Mouse (Mus musculus): ENCODE data around the gene Wdtc1. TPM values are rescaled to one million over a fixed set of nuclear protein-coding genes. Genes with fewer than 3 reads are reported as not detected.

Wdtc1 gene
- polyA plus RNA-seq, 1 experiment, result 30.5 TPM

DNA sequence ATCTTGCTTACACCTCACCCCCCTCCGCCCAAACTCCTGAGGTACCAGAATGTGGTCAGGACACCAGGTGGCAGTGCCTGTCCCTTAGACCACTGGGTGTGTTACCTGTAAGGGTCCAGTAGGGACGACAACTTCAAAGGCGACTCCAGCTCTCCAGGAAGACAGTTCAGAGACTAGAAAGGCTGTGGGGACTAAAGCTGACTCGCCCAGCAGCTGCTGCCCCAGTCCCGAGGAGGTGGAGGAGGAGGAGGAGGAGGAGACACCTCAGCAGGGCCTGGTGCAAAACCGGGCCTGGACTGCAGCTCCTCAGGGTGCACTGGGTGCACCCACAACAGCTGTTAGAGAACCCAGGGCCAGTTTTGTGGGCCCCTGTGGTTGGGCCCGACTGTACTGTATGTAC is 90.4 kb downstream of the Wdtc1 start, which contains the start of gene Sytl1:
Gene Sytl1 (minus strand): TSS at position 232 of the 400 bp plus-strand sequence.
- H3K4me1 ChIP-seq (ENCODE audit: control insufficient read depth, insufficient read depth, low read length), result no peaks in the 10 kb centered on the region
- no peak for TF ChIP-seq POLR2A (IDR thresholded peaks at IDR 0.05; ENCODE audit: borderline replicate concordance, low read depth, low read length)
- no peak within 1 kb of the TSS for H3K27ac ChIP-seq (ENCODE audit: insufficient read depth, low read depth, low read length)
- H3K4me3 ChIP-seq (ENCODE audit: insufficient read depth, low read length), result no peak within 1 kb of the TSS

DNA sequence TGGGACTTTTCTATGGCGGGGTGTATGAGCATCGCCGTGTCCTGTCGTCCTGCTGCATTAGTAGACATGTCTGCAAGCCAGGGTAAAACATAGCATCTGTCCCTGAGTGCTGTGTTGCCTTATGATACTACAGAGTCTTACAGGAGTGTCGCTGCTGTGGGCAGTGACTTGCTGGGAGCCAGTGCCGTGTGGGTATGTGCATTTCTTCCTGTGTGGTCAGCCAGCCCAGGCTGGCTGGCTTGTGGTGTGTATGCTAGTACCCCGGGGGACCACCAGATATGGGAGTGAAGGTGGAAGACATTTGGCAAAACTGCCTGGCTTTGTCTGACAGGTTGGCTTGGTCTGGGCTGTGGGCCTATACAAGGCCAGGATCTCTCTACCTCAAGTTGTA is 90.9 kb downstream of the Wdtc1 start:
- Histone ChIP-seq H3K4me3 (ENCODE audit: insufficient read depth, low read length) (no peak overlapping the region), H3K4me1 (ENCODE audit: control insufficient read depth, insufficient read depth, low read length) (no peaks in the 10 kb centered on the region), H3K27ac (ENCODE audit: insufficient read depth, low read depth, low read length) (no peak overlapping the region)
- no peak for TF ChIP-seq CTCF (IDR thresholded peaks at IDR 0.05; ENCODE audit: low read depth, low read length)
- no peak for TF ChIP-seq POLR2A (IDR thresholded peaks at IDR 0.05; ENCODE audit: borderline replicate concordance, low read depth, low read length)

DNA sequence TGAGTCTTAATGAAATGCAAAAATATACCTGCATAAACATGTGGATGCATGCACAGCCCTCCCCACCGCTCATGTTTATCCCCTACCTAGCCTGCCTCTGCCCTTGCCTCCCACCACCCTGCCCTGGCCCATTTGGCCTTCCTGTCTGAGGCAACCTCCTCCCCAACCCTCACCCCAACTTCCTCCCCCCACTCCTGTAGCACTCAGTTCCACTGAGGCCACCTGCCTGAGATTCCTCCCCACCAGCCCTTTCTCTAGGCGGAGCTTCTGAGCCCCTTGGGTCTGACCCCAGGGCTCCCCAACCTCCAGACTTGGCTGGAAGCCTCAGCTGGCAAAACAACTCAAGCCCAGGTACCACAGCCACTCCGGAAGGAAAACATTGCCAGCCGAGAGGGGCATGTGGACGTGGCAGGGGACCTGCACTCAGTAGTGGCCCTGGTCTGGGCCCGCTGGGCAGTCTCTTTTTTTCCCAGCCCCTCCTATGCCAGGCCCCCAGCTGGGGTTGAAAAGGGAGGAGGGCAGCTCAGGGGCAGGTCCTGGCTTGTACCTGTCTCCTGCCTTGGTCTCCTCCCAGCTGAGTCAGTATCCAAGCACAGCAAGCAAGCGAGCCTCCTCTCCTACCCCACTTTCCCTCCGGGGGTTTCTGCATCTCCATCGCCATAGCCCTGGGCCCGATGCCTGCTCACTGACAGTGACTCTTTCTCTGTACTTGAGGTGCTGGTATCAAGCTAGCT is 91.5 kb downstream of the Wdtc1 start:
- Histone ChIP-seq H3K4me3 (ENCODE audit: insufficient read depth, low read length) (no peak overlapping the region), H3K27ac (ENCODE audit: insufficient read depth, low read depth, low read length) (no peak overlapping the region), H3K4me1 (ENCODE audit: control insufficient read depth, insufficient read depth, low read length) (no peaks in the 10 kb centered on the region)
- no peak for TF ChIP-seq CTCF (IDR thresholded peaks at IDR 0.05; ENCODE audit: low read depth, low read length)
- no peak for TF ChIP-seq POLR2A (IDR thresholded peaks at IDR 0.05; ENCODE audit: borderline replicate concordance, low read depth, low read length)

DNA sequence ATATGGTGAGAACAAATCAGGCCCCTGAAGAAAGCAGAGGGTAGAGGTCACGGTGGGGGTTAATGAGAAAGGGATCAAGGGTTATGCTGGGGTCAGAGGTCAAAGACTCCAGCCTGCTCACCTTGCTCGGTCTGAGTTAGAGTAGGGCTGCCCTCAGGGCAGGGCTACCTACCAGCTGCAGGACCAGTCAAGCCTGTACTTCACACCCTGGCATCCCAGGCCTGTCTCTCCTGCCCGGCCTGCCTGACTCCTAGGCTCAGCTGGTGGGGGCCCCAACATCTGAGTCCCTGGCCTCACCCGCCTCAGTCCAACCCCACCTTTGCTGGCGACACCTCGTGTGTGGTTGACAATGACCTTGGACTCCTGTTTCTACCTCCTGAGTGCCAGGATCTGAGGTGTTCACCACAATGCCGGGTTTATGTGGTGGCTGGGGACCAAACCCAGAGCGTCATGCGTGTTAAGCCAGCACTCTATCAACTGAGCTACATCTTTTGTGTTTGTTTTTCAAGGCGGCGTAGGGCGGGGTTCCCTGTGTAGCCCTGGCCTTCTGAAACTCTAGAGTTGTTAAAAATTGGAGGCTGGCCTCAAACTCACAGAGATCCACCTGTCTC is 95.4 kb downstream of the Wdtc1 start:
- no peak overlapping the region for H3K4me3 ChIP-seq (ENCODE audit: insufficient read depth, low read length)
- H3K4me1 ChIP-seq (ENCODE audit: control insufficient read depth, insufficient read depth, low read length), result no peaks in the 10 kb centered on the region
- no peak for TF ChIP-seq POLR2A (IDR thresholded peaks at IDR 0.05; ENCODE audit: borderline replicate concordance, low read depth, low read length)
- no peak for TF ChIP-seq CTCF (IDR thresholded peaks at IDR 0.05; ENCODE audit: low read depth, low read length)
- H3K27ac ChIP-seq (ENCODE audit: insufficient read depth, low read depth, low read length), result no peak overlapping the region

DNA sequence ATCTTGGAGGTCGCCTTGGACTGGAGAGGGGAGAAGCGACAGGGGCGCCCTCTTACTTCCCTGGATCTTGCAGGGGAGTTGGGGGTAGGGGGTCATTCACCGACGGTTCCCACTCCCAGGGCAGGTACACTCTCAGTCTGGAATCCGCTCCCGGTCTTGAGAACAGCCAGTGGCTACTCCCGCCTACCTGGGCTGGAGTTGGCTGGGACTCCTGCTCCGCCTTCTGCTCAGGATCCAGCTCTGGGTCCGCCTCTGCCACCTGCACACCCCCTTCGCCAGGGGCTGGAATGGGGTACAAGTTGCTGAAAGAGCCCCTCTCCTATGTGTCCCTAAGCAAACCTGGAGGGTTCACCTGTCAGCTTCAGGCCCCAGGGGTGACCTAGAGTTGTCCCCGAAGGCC is 96.1 kb downstream of the Wdtc1 start:
- Histone ChIP-seq H3K4me3 (ENCODE audit: insufficient read depth, low read length) (no peak overlapping the region), H3K27ac (ENCODE audit: insufficient read depth, low read depth, low read length) (no peak overlapping the region), H3K4me1 (ENCODE audit: control insufficient read depth, insufficient read depth, low read length) (no peaks in the 10 kb centered on the region)
- no peak for TF ChIP-seq POLR2A (IDR thresholded peaks at IDR 0.05; ENCODE audit: borderline replicate concordance, low read depth, low read length)

DNA sequence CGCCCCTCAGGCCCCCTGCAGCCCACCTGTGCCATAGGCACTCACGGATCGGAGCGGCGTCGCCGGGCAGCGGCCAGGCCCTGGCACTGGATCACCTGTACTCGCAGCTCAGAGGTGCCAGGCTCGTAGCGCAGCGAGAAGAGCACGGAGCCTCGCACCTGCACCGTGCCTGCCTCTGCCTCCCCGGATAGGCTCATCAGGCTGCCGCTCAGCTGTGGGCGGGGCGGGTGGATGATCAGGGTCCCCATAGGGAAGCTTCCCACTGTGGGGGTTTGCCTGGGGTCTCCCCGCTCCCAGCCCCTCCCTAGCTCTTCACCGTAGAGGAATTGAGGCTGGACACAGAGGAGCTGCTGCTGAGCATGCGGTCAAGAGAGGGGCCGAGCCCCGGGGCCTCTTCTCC is 96.5 kb downstream of the Wdtc1 start:
- no peaks in the 10 kb centered on the region for H3K4me1 ChIP-seq (ENCODE audit: control insufficient read depth, insufficient read depth, low read length)
- H3K27ac ChIP-seq (ENCODE audit: insufficient read depth, low read depth, low read length), result no peak overlapping the region
- no peak overlapping the region for H3K4me3 ChIP-seq (ENCODE audit: insufficient read depth, low read length)
- no peak for TF ChIP-seq CTCF (IDR thresholded peaks at IDR 0.05; ENCODE audit: low read depth, low read length)
- TF ChIP-seq POLR2A (IDR thresholded peaks at IDR 0.05; ENCODE audit: borderline replicate concordance, low read depth, low read length), result no peak

DNA sequence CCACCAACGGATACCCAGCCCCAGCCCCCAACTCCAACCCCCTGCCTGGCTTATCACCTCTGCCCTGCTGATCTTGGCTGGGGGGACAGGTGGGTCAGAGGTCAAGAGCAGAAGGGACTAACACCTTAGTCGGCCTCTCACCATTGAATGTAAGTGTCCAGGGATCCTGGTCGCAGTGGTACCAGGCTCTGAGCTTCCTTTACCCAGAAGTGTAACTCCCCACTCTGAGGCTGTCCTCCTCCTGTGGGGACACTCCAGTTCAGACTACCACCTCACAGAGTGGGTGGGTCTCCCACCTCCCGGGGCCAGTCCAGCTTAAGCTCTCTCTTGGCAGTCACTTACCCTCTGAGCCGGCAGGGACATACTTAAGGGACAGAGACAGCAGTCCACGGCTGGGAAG is 97.9 kb downstream of the Wdtc1 start:
- Histone ChIP-seq H3K4me3 (ENCODE audit: insufficient read depth, low read length) (no peak overlapping the region), H3K27ac (ENCODE audit: insufficient read depth, low read depth, low read length) (no peak overlapping the region), H3K4me1 (ENCODE audit: control insufficient read depth, insufficient read depth, low read length) (no peaks in the 10 kb centered on the region)
- TF ChIP-seq CTCF (IDR thresholded peaks at IDR 0.05; ENCODE audit: low read depth, low read length) (no peak), POLR2A (IDR thresholded peaks at IDR 0.05; ENCODE audit: borderline replicate concordance, low read depth, low read length) (no peak)

DNA sequence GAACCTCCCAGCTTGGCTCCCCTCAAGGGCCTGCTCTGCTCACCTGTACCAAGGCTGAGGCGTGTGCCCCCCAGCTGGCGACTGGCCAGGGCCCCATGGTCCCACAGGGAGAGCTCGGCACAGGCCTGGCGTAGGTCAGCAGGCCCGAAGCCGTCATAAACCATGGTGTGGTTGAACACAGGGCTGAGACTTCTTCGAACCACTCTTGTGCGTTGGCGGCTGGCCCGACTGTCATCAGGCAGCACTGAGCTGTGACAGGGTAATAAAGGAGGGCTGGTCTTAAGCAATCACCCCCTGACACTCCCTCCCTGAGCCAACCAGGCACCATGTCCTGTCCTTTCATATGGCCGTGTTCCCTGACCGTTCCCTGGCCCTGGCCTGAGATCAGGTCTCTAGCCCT is 99.9 kb downstream of the Wdtc1 start:
- TF ChIP-seq CTCF (IDR thresholded peaks at IDR 0.05; ENCODE audit: low read depth, low read length) (no peak), POLR2A (IDR thresholded peaks at IDR 0.05; ENCODE audit: borderline replicate concordance, low read depth, low read length) (no peak)

DNA sequence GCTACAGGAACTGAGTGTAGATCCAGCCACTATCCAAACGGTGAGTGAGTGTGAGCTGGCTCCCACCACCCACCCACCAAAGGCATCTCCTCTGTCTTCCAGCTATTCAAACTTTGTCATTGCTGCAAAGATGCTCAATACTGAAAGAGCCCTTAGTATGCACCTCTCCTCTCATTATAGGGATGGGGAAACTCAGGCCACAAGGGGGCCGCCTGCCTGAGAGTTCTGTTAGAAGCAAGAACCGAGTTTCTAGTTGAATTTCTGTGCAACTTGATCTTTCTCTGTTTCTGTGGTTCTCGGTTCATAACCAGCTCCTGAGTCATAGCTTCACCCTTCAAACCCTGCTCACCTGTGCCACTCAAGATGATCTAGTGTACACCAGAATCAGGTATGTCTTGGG is 101.2 kb downstream of the Wdtc1 start:
- Histone ChIP-seq H3K27ac (ENCODE audit: insufficient read depth, low read depth, low read length) (no peak overlapping the region), H3K4me1 (ENCODE audit: control insufficient read depth, insufficient read depth, low read length) (no peaks in the 10 kb centered on the region), H3K4me3 (ENCODE audit: insufficient read depth, low read length) (no peak overlapping the region)
- TF ChIP-seq CTCF (IDR thresholded peaks at IDR 0.05; ENCODE audit: low read depth, low read length) (no peak), POLR2A (IDR thresholded peaks at IDR 0.05; ENCODE audit: borderline replicate concordance, low read depth, low read length) (no peak)

More for the DNA sequence above, 99.9 kb downstream of the Wdtc1 start:
- Histone ChIP-seq H3K4me3 (ENCODE audit: insufficient read depth, low read length) (no peak overlapping the region), H3K4me1 (ENCODE audit: control insufficient read depth, insufficient read depth, low read length) (no peaks in the 10 kb centered on the region), H3K27ac (ENCODE audit: insufficient read depth, low read depth, low read length) (no peak overlapping the region)

DNA sequence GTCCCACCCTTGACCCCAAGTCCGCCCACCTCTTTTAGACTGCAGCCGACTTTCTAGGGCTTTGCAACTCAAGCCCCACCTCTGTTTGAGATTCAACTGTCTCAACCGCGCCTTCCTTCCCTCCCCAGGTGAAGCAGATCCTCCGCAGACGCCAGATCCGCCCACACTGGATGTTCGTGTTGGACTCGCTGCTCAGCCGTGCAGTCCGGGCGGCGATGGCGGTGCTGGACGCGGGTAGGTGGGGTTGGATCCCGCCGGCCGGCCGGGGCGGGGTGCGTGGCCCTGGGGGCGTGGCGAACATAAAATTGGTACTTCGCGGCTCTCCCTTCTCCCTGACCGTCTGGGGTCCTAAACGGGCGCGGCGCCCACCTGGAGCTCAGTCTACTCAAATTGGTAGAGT is 102.1 kb downstream of the Wdtc1 start:
- Histone ChIP-seq H3K4me3 (ENCODE audit: insufficient read depth, low read length) (no peak overlapping the region), H3K27ac (ENCODE audit: insufficient read depth, low read depth, low read length) (no peak overlapping the region), H3K4me1 (ENCODE audit: control insufficient read depth, insufficient read depth, low read length) (no peaks in the 10 kb centered on the region)
- TF ChIP-seq POLR2A (IDR thresholded peaks at IDR 0.05; ENCODE audit: borderline replicate concordance, low read depth, low read length), result no peak
- TF ChIP-seq CTCF (IDR thresholded peaks at IDR 0.05; ENCODE audit: low read depth, low read length), result no peak
